Mouse (Mus musculus) kidney, embryonic 14.5 days (tissue): ENCODE measurements at regions not wholly inside any gene's neighbourhood (a gene's known extent, or its start where the extent isn't known, plus 50 kb on each side); places are given as distances from the start of the nearest gene placed in this dataset.

Experiments
- ATAC-seq: fragments of 200-750 bp; cut with Nextera tagmentation; 2 replicates; pipeline ENCODE4 v1.8.0; 2017; ENCODE audit warnings: moderate number of reproducible peaks, mild to moderate bottlenecking, moderate TSS enrichment, moderate library complexity; ENCODE audit not compliant: low FRiP score, low TSS enrichment
- H3K27ac ChIP-seq: fragments of 300-500 bp; sonication (generic); 2 replicates; pipeline ENCODE4 v1.5.1; 2014; ENCODE audit warnings: low read depth, mild to moderate bottlenecking, low read length, moderate library complexity, mixed read lengths
- H3K27me3 ChIP-seq: fragments of 300-500 bp; sonication (generic); 2 replicates; pipeline ENCODE4 v1.6.1; 2014; ENCODE audit warnings: mild to moderate bottlenecking, low read length; ENCODE audit not compliant: control insufficient read depth, insufficient read depth
- H3K36me3 ChIP-seq: fragments of 300-500 bp; sonication (generic); 2 replicates; pipeline ENCODE4 v1.6.1; 2014; ENCODE audit warnings: low read length, mixed read lengths; ENCODE audit not compliant: control insufficient read depth, insufficient read depth
- H3K4me1 ChIP-seq: fragments of 300-500 bp; sonication (generic); 2 replicates; pipeline ENCODE4 v1.6.1; 2014; ENCODE audit warnings: low read length, mixed read lengths; ENCODE audit not compliant: control insufficient read depth, insufficient read depth
- H3K4me2 ChIP-seq: fragments of 300-500 bp; sonication (generic); replicated peaks from 2 replicates; pipeline ENCODE4 v1.6.1; 2014; ENCODE audit warnings: low read depth, mild to moderate bottlenecking, low read length
- H3K4me3 ChIP-seq: fragments of 300-500 bp; sonication (generic); 2 replicates; pipeline ENCODE4 v1.5.1; 2014; ENCODE audit warnings: mild to moderate bottlenecking, low read length
- H3K9ac ChIP-seq: fragments of 300-500 bp; sonication (generic); 2 replicates; pipeline ENCODE4 v1.6.1; 2014; ENCODE audit warnings: low read depth, mild to moderate bottlenecking, low read length, moderate library complexity
- H3K9me3 ChIP-seq: fragments of 300-500 bp; sonication (generic); 2 replicates; pipeline ENCODE4 v1.6.1; 2016; ENCODE audit warnings: low read length; ENCODE audit not compliant: control insufficient read depth
- WGBS: fragments of 180-500 bp; shearing (Covaris S2); extraction: QIAGEN DNeasy Blood & Tissue Kit; methylation state at CpG from one replicate; pipeline ENCODE4 v1.1.7; 2014; 5-methylcytosine and 5-hydroxymethylcytosine counted together

- Histone ChIP-seq H3K27ac (no peak overlapping the region), H3K36me3 (no peaks in the 10 kb centered on the region), H3K9ac (no peak overlapping the region), H3K4me3 (no peak overlapping the region), H3K9me3 (no peaks in the 10 kb centered on the region), H3K27me3 (no peaks in the 10 kb centered on the region), H3K4me2 (no peak overlapping the region), H3K4me1 (no peaks in the 10 kb centered on the region)
- ATAC-seq, result no peak
- WGBS, result 86% methylated on average over 3 of the region's 3 CpGs
Observed at GRCm38 (mm10) chr12:77079481-77079880, 117.5 kb upstream of the Max start.

GRCm38 (mm10) chr12:77076678-77077077, 114.7 kb upstream of the Max start:
- Histone ChIP-seq H3K4me3 (no peak overlapping the region), H3K9me3 (no peaks in the 10 kb centered on the region), H3K36me3 (no peaks in the 10 kb centered on the region), H3K4me1 (no peaks in the 10 kb centered on the region), H3K27me3 (no peaks in the 10 kb centered on the region), H3K9ac (no peak overlapping the region), H3K4me2 (no peak overlapping the region), H3K27ac (no peak overlapping the region)
- ATAC-seq, result no peak
- 88% methylated on average over 5 of the region's 5 CpGs for WGBS

- no peak overlapping the region for H3K27ac ChIP-seq
- no peaks in the 10 kb centered on the region for H3K27me3 ChIP-seq
- no peak for ATAC-seq
- H3K4me2 ChIP-seq, result no peak overlapping the region
- no peaks in the 10 kb centered on the region for H3K9me3 ChIP-seq
- no peak overlapping the region for H3K9ac ChIP-seq
- no peaks in the 10 kb centered on the region for H3K36me3 ChIP-seq
- 80% methylated on average over 2 of the region's 2 CpGs for WGBS
- no peaks in the 10 kb centered on the region for H3K4me1 ChIP-seq
- no peak overlapping the region for H3K4me3 ChIP-seq
Observed at GRCm38 (mm10) chr12:77074602-77075001, 112.6 kb upstream of the Max start.

GRCm38 (mm10) chr12:77071700-77072099, 109.7 kb upstream of the Max start:
- H3K4me2 ChIP-seq, result no peak overlapping the region

GRCm38 (mm10) chr12:77067938-77068337, 105.9 kb upstream of the Max start:
- no peak for ATAC-seq
- Histone ChIP-seq H3K9me3 (no peaks in the 10 kb centered on the region), H3K36me3 (no peaks in the 10 kb centered on the region), H3K4me1 (no peaks in the 10 kb centered on the region), H3K27me3 (no peaks in the 10 kb centered on the region), H3K9ac (no peak overlapping the region), H3K4me3 (no peak overlapping the region), H3K4me2 (no peak overlapping the region), H3K27ac (no peak overlapping the region)
- 87% methylated on average over 5 of the region's 5 CpGs for WGBS

More at GRCm38 (mm10) chr12:77071700-77072099, 109.7 kb upstream of the Max start:
- Histone ChIP-seq H3K4me1 (no peaks in the 10 kb centered on the region), H3K9me3 (no peaks in the 10 kb centered on the region), H3K27ac (no peak overlapping the region), H3K4me3 (no peak overlapping the region), H3K9ac (no peak overlapping the region), H3K27me3 (no peaks in the 10 kb centered on the region), H3K36me3 (no peaks in the 10 kb centered on the region)
- WGBS, result 94% methylated on average over 1 of the region's 1 CpGs
- no peak for ATAC-seq

GRCm38 (mm10) chr12:77067115-77067514, 105.1 kb upstream of the Max start:
- no peaks in the 10 kb centered on the region for H3K27me3 ChIP-seq
- ATAC-seq, result no peak
- WGBS, result 71% methylated on average over 5 of the region's 5 CpGs

GRCm38 (mm10) chr12:77065645-77066512, 103.9 kb upstream of the Max start:
- Histone ChIP-seq H3K4me2 (no peak overlapping the region), H3K36me3 (no peaks in the 10 kb centered on the region), H3K9ac (no peak overlapping the region), H3K4me1 (no peaks in the 10 kb centered on the region; the same call in 1 of the 2 replicates), H3K27ac (no peak overlapping the region), H3K27me3 (no peaks in the 10 kb centered on the region), H3K4me3 (no peak overlapping the region), H3K9me3 (no peaks in the 10 kb centered on the region)
- 52% methylated on average over 6 of the region's 6 CpGs for WGBS
- no peak for ATAC-seq

More at GRCm38 (mm10) chr12:77067115-77067514, 105.1 kb upstream of the Max start:
- no peak overlapping the region for H3K27ac ChIP-seq
- H3K9ac ChIP-seq, result no peak overlapping the region
- H3K4me1 ChIP-seq, result no peaks in the 10 kb centered on the region
- H3K9me3 ChIP-seq, result no peaks in the 10 kb centered on the region
- no peak overlapping the region for H3K4me2 ChIP-seq
- H3K4me3 ChIP-seq, result no peak overlapping the region
- no peaks in the 10 kb centered on the region for H3K36me3 ChIP-seq

GRCm38 (mm10) chr12:77064048-77064447, 102.0 kb upstream of the Max start:
- no peak overlapping the region for H3K4me2 ChIP-seq
- H3K9me3 ChIP-seq, result no peaks in the 10 kb centered on the region
- WGBS, result 57% methylated on average over 4 of the region's 4 CpGs
- H3K4me3 ChIP-seq, result no peak overlapping the region
- no peaks in the 10 kb centered on the region for H3K27me3 ChIP-seq
- no peak overlapping the region for H3K27ac ChIP-seq
- no peak overlapping the region for H3K9ac ChIP-seq
- H3K36me3 ChIP-seq, result no peaks in the 10 kb centered on the region
- no peak for ATAC-seq
- H3K4me1 ChIP-seq, result no peaks in the 10 kb centered on the region; the same call in 1 of the 2 replicates

GRCm38 (mm10) chr12:77061562-77061847, 99.5 kb upstream of the Max start:
- Histone ChIP-seq H3K27me3 (no peaks in the 10 kb centered on the region), H3K4me1 (no peaks in the 10 kb centered on the region; the same call in 1 of the 2 replicates), H3K27ac (no peak overlapping the region), H3K4me2 (no peak overlapping the region), H3K36me3 (no peaks in the 10 kb centered on the region), H3K4me3 (no peak overlapping the region), H3K9ac (no peak overlapping the region), H3K9me3 (no peaks in the 10 kb centered on the region)
- 80% methylated on average over 5 of the region's 5 CpGs for WGBS
- ATAC-seq, result no peak
